Mouse (Mus musculus) heart, postnatal 0 days (tissue): ENCODE measurements around the gene Rnf26. TPM values are rescaled to one million over a fixed set of nuclear protein-coding genes. Genes with fewer than 3 reads are reported as not detected.

Experiments used
- ATAC-seq: fragments of 200-750 bp; cut with Nextera tagmentation; 2 replicates; pipeline ENCODE4 v1.8.0; 2017; ENCODE audit warnings: low read depth, moderate number of reproducible peaks, moderate library complexity; ENCODE audit not compliant: insufficient read depth
- DNase-seq: peaks from one replicate; pipeline ENCODE4 v3.0.0-alpha.2; 2016; ENCODE audit warnings: low spot score
- H3K27ac ChIP-seq: fragments of 300-500 bp; sonication (generic); 2 replicates; pipeline ENCODE4 v1.5.1; 2014; ENCODE audit warnings: low read depth, mild to moderate bottlenecking
- H3K27me3 ChIP-seq: fragments of 300-500 bp; sonication (generic); 2 replicates; pipeline ENCODE4 v1.6.1; 2014; ENCODE audit warnings: low read length, mixed read lengths; ENCODE audit not compliant: control insufficient read depth, insufficient read depth
- H3K36me3 ChIP-seq: fragments of 300-500 bp; sonication (generic); replicated peaks from 2 replicates; pipeline ENCODE4 v1.6.1; 2014; ENCODE audit warnings: low read length, mixed read lengths; ENCODE audit not compliant: control insufficient read depth, insufficient read depth
- H3K4me1 ChIP-seq: fragments of 300-500 bp; sonication (generic); 2 replicates; pipeline ENCODE4 v1.6.1; 2014; ENCODE audit warnings: antibody characterized with exemption; ENCODE audit not compliant: control insufficient read depth, insufficient read depth
- H3K4me2 ChIP-seq: fragments of 300-500 bp; sonication (generic); 2 replicates; pipeline ENCODE4 v1.6.1; 2014; ENCODE audit warnings: low read depth, mild to moderate bottlenecking, low read length, moderate library complexity
- H3K4me3 ChIP-seq: fragments of 300-500 bp; sonication (generic); 2 replicates; pipeline ENCODE4 v1.5.1; 2014; ENCODE audit warnings: low read depth, low read length
- H3K9ac ChIP-seq: fragments of 300-500 bp; sonication (generic); replicated peaks from 2 replicates; pipeline ENCODE4 v1.6.1; 2014; ENCODE audit warnings: low read depth, low read length, mixed read lengths
- H3K9me3 ChIP-seq: fragments of 300-500 bp; sonication (generic); replicated peaks from 2 replicates; pipeline ENCODE4 v1.6.1; 2016; ENCODE audit warnings: low read length; ENCODE audit not compliant: control insufficient read depth
- CTCF ChIP-seq: IDR thresholded peaks from 2 replicates; pipeline ENCODE4 v1.5.1; 2016; ENCODE audit warnings: antibody characterized with exemption, control low read depth, low read depth
- EP300 ChIP-seq: IDR thresholded peaks from 2 replicates; pipeline ENCODE4 v1.6.1; 2016; ENCODE audit warnings: antibody characterized with exemption, low read depth
- whole genome bisulfite sequencing: fragments of 180-500 bp; shearing (Covaris S2); extraction: QIAGEN DNeasy Blood & Tissue Kit; methylation state at CpG from one replicate; pipeline ENCODE4 v1.1.7; 2014; 5-methylcytosine and 5-hydroxymethylcytosine counted together
- polyA plus RNA-seq: library from polyadenylated mRNA; unstranded; fragments of >200 nt; fragmentation: Nextera tagmentation; extraction: Ambion mirVana; gene quantifications from 2 replicates; pipeline ENCODE4 v1.2.1, GENCODE M21; 2015
- total RNA-seq: library from RNA; depleted of rRNA; stranded (reverse); fragments of >200 nt; gene quantifications from 2 replicates; pipeline ENCODE4 v1.2.3, GENCODE M21; 2014; ENCODE audit warnings: low replicate concordance

Rnf26 gene
- total and polyA plus RNA-seq, 2 experiments from 2014 or later = 14.1 to 16.6 TPM

DNA sequence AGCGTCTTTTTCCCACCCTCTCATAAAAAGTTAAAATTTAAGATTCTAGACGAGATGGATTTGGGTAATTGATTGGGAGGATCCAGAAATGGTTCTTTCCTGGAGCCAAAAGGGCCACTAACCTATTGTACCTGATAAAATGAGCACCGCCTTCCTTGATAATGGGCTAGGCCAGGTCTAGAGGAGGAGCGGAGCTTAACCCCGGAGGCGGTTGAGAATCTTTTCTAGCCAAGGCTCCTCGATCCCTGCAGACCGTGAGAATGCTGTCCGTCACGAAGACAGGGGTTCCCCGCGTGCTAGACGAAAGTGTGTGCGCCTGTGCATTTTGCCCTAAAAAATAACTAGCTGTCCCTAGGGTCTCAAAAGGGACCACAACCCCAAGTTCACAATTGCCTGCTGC, 29.1 kb downstream of the Rnf26 start:
- Histone ChIP-seq H3K9me3 (no peaks in the 10 kb centered on the region), H3K36me3 (no peaks in the 10 kb centered on the region), H3K4me3 (peak overlapping the region; percentile 79), H3K27me3 (no peaks in the 10 kb centered on the region), H3K27ac (peak overlapping the region; percentile 97), H3K4me1 (peaks cover 60% of the 10 kb centered on the region), H3K4me2 (peak overlapping the region; percentile 95), H3K9ac (peak overlapping the region; percentile 96; the same call in 1 of the 2 replicates)
- DNase-seq (no peak), ATAC-seq (no peak)
- TF ChIP-seq EP300 = no peak
- TF ChIP-seq CTCF = no peak
- under 1% methylated on average over 14 of the region's 14 CpGs for WGBS

DNA sequence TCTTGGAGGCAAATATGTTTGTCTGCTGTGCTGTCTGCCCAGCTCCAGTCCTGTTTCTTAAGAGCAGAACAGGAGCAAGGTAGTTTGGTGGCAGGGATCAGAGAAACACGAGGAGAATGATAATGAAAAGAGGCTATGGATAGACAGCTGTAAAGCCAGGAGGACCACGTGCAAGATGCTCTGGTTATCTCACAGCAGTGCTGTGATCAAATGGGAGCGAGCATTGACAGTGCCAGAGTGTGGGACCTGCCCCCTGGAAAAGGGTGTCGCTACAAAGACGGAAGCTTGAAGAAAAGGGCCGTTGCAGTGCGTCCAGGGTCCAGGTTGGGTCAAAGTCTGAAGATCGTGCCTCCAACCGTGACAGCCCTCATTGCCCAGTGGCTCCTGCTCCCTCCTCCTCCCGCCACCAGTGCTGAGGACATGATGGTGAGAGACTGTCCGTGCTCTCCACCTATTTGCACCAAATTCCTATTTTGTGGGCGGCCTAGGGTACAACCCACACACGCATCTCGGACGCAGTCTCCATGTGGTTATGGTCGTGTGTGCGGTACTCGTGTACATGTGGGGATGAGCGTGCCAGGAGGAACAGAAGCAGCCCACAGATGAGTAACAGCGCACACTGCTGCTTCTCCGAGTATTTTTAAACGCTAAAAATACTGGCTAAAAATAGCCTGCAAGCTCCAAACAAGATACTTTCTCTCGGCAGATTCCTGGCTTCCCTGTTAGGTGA, 29.8 kb downstream of the Rnf26 start:
- Histone ChIP-seq H3K36me3 (no peaks in the 10 kb centered on the region), H3K27ac (peak overlapping the region; percentile 97), H3K9me3 (no peaks in the 10 kb centered on the region), H3K4me2 (peak overlapping the region; percentile 95), H3K9ac (peak overlapping the region; percentile 96; the same call in 1 of the 2 replicates), H3K4me1 (peaks cover 56% of the 10 kb centered on the region), H3K27me3 (no peaks in the 10 kb centered on the region), H3K4me3 (peak overlapping the region; percentile 79)
- DNase-seq (peak; percentile 79), ATAC-seq (0 out of 2 replicates have a peak, but pooled peaks have one; percentile 1)
- TF ChIP-seq EP300 = peak; percentile 18; the same call in 1 of the 2 replicates
- TF ChIP-seq CTCF = no peak
- whole genome bisulfite sequencing = 6% methylated on average over 23 of the region's 23 CpGs

DNA sequence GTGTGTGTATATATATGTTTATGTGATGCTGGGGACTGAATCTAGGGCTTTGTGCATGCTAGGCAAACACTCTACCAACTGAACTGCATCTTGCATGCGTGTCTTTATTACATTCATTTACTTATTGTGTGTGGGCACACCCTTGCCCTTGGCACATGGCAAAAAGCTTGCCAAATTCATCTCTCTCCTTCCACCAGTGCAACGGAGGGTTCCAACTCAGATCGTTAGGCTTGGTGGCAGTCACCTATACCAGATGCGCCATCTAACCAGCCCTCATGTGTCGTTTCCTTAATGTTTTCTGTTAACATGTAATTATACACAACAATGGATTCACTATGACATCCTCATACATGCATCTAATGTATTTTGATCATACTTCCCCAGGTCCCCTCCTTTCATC, 31.1 kb downstream of the Rnf26 start:
- no peak for TF ChIP-seq CTCF
- H3K4me2 ChIP-seq = no peak overlapping the region
- no peaks in the 10 kb centered on the region for H3K9me3 ChIP-seq
- no peak overlapping the region for H3K9ac ChIP-seq
- no peak overlapping the region for H3K4me3 ChIP-seq
- WGBS = 85% methylated on average over 5 of the region's 5 CpGs
- peaks cover 63% of the 10 kb centered on the region for H3K4me1 ChIP-seq
- H3K27me3 ChIP-seq = no peaks in the 10 kb centered on the region
- ATAC-seq (no peak), DNase-seq (no peak)
- peak overlapping the region; percentile 6 for H3K27ac ChIP-seq
- no peaks in the 10 kb centered on the region for H3K36me3 ChIP-seq

DNA sequence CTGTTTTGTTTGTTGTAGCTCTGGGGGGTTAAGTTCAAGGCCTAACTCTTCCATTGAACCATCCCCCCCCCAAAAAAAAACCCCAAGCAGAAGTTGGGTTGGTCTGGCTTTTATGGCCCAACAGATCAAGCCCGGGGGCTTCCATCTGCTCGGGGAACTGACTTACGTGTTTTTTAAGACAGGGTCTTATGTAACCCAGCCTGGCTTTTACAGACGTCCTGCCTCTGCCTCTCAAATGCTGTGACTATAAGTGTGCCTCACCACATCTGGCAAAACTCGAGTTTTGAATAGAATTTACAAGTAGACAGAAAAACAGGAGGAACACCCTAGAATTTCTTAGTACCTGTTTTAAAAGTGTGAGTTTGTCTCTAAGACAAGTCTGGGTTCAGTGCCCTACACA, 31.7 kb downstream of the Rnf26 start:
- ATAC-seq (no peak), DNase-seq (no peak)
- Histone ChIP-seq H3K4me2 (no peak overlapping the region), H3K4me3 (no peak overlapping the region), H3K9me3 (no peaks in the 10 kb centered on the region), H3K36me3 (no peaks in the 10 kb centered on the region), H3K27me3 (no peaks in the 10 kb centered on the region), H3K27ac (no peak overlapping the region), H3K4me1 (peaks cover 67% of the 10 kb centered on the region), H3K9ac (no peak overlapping the region)
- TF ChIP-seq CTCF = no peak
- no peak for TF ChIP-seq EP300
- WGBS = 82% methylated on average over 5 of the region's 5 CpGs

DNA sequence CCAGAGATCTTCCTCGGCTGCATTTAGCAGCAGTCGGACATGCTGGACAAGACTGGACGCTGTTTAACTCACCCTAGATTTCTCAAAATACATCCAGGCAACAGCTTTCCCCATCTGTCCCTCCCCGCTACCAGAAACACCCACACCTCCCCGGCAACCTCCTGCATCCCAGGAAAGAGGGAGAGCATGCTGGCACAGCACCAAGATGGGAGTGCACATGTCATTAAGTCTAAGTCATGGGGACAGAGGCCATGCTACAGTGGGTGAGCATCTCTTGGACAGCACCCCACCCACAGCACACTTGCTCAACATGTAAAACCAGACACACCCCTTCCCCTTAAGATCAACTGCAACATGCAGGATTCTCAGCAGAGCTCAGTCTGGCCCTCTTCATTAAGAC, 32.4 kb downstream of the Rnf26 start:
- 31% methylated on average over 5 of the region's 5 CpGs for WGBS
- Histone ChIP-seq H3K4me2 (no peak overlapping the region), H3K27ac (peak overlapping the region; percentile 52; the same call in 1 of the 2 replicates), H3K4me1 (peaks cover 67% of the 10 kb centered on the region), H3K4me3 (no peak overlapping the region), H3K27me3 (no peaks in the 10 kb centered on the region), H3K36me3 (0 out of 2 replicates have a peak, but pooled peaks cover 2% of the 10 kb centered on the region), H3K9me3 (no peaks in the 10 kb centered on the region), H3K9ac (no peak overlapping the region)
- no peak for TF ChIP-seq CTCF
- no peak for TF ChIP-seq EP300
- DNase-seq (peak; percentile 44), ATAC-seq (no peak)
